Mouse (Mus musculus): ENCODE results near the gene Prkrip1. TPM values are rescaled to one million over a fixed set of nuclear protein-coding genes. Genes with fewer than 3 reads are reported as not detected.

Gene Prkrip1
- total and polyA plus RNA-seq, 3 experiments: 45.5 to 94.8 (median 47.7) TPM

GRCm38 (mm10) chr5:136210549-136210948 is 11.8 kb upstream of the Prkrip1 start:
- Histone ChIP-seq H3K9ac (ENCODE audit: insufficient read depth, low read depth) (no peak overlapping the region), H3K36me3 (replicated peaks in 1 of 2; ENCODE audit: control insufficient read depth in 1 of 2, insufficient read depth in 1 of 2, low read length in 1 of 2) (no peaks in the 10 kb centered on the region), H3K27ac (ENCODE audit: insufficient read depth, low read depth) (no peak overlapping the region), H3K4me3 (replicated peaks in 1 of 3; ENCODE audit: low read depth in 2 of 3, low read length in 2 of 3, poor library complexity in 1 of 3) (no peak overlapping the region), H3K4me1 (ENCODE audit: control insufficient read depth in 1 of 2, insufficient read depth in 2 of 2) (peaks cover 0 to 3% of the 10 kb centered on the region in 2 experiments; a peak in 1 of 4 replicates), H3K79me2 (replicated peaks; ENCODE audit: control insufficient read depth, extremely low read depth, insufficient read depth, poor library complexity, severe bottlenecking) (no peaks in the 10 kb centered on the region), H3K9me3 (replicated peaks; ENCODE audit: low read length) (peaks cover 5% of the 10 kb centered on the region), H3K27me3 (replicated peaks) (no peaks in the 10 kb centered on the region), H3K4me2 (ENCODE audit: insufficient read depth, low read depth, poor library complexity, severe bottlenecking) (no peak overlapping the region)
- dilution Hi-C loops (cut with MboI; ENCODE audit: extremely low pct_ligation_motif_present, extremely low pct_unique_long_range_greater_than_20kb, low sequenced_read_pairs) (no loop called here), in situ Hi-C loops (cut with MboI; ENCODE audit: low pct_ligation_motif_present, low pct_unique_long_range_greater_than_20kb, low sequenced_read_pairs) (no loop called here)
- DNase-seq (ENCODE audit: extremely low read depth): no peak
- TF ChIP-seq NRF1 (IDR thresholded peaks at IDR 0.05; ENCODE audit: low read depth, low read length): no peak
- TF ChIP-seq USF2 (conservative IDR thresholded peaks at IDR 0.05; ENCODE audit: low read depth, low read length): no peak
- no peak for TF ChIP-seq CHD2 (IDR thresholded peaks at IDR 0.05; ENCODE audit: low read length)
- TF ChIP-seq CHD1 (IDR thresholded peaks at IDR 0.05; ENCODE audit: low read depth, low read length): no peak
- no peak for TF ChIP-seq SIN3A (IDR thresholded peaks at IDR 0.05; ENCODE audit: low read length)
- TF ChIP-seq PAX5 (IDR thresholded peaks at IDR 0.05; ENCODE audit: low read length): no peak
- TF ChIP-seq GABPA (IDR thresholded peaks at IDR 0.05; ENCODE audit: insufficient replicate concordance, low read depth, low read length): no peak

- DNase-seq (ENCODE audit: extremely low read depth): peak; percentile 57
- Histone ChIP-seq H3K27me3 (replicated peaks) (no peaks in the 10 kb centered on the region), H3K27ac (ENCODE audit: insufficient read depth, low read depth) (no peak overlapping the region), H3K9ac (ENCODE audit: insufficient read depth, low read depth) (no peak overlapping the region), H3K4me2 (ENCODE audit: insufficient read depth, low read depth, poor library complexity, severe bottlenecking) (no peak overlapping the region), H3K9me3 (replicated peaks; ENCODE audit: low read length) (no peaks in the 10 kb centered on the region), H3K36me3 (replicated peaks in 1 of 2; ENCODE audit: control insufficient read depth in 1 of 2, insufficient read depth in 1 of 2, low read length in 1 of 2) (peaks cover 2 to 3% of the 10 kb centered on the region in 2 experiments), H3K4me3 (replicated peaks in 1 of 3; ENCODE audit: low read depth in 2 of 3, low read length in 2 of 3, poor library complexity in 1 of 3) (no peak overlapping the region), H3K4me1 (ENCODE audit: control insufficient read depth in 1 of 2, insufficient read depth in 2 of 2) (peaks cover 8 to 27% of the 10 kb centered on the region in 2 experiments), H3K79me2 (replicated peaks; ENCODE audit: control insufficient read depth, extremely low read depth, insufficient read depth, poor library complexity, severe bottlenecking) (peaks cover 14% of the 10 kb centered on the region)
- dilution Hi-C loops (cut with MboI; ENCODE audit: extremely low pct_ligation_motif_present, extremely low pct_unique_long_range_greater_than_20kb, low sequenced_read_pairs) (no loop called here), in situ Hi-C loops (cut with MboI; ENCODE audit: low pct_ligation_motif_present, low pct_unique_long_range_greater_than_20kb, low sequenced_read_pairs) (no loop called here)
- no peak for TF ChIP-seq MXI1 (IDR thresholded peaks at IDR 0.05; ENCODE audit: low read depth, low read length)
- no peak for TF ChIP-seq ETS1 (conservative IDR thresholded peaks at IDR 0.05; ENCODE audit: low read depth, low read length)
- peak; percentile 77 to 96 for TF ChIP-seq CTCF (conservative IDR thresholded peaks at IDR 0.05 in 1 of 2, IDR thresholded peaks at IDR 0.05 in 1 of 2; ENCODE audit: low read depth in 2 of 2, low read length in 2 of 2)
- peak; percentile 87 for TF ChIP-seq ZC3H11A (IDR thresholded peaks at IDR 0.05; ENCODE audit: low read depth, low read length)
- peak; percentile 94 for TF ChIP-seq RAD21 (IDR thresholded peaks at IDR 0.05; ENCODE audit: low read depth, low read length)
- peak; percentile 97 for TF ChIP-seq SMC3 (IDR thresholded peaks at IDR 0.05; ENCODE audit: low read depth, low read length)
- TF ChIP-seq JUN (IDR thresholded peaks at IDR 0.05; ENCODE audit: insufficient read depth, low read depth, low read length): no peak
- TF ChIP-seq ZNF384 (IDR thresholded peaks at IDR 0.05; ENCODE audit: low read depth, low read length): no peak
- no peak for TF ChIP-seq MEF2A (IDR thresholded peaks at IDR 0.05; ENCODE audit: borderline replicate concordance, low read depth, low read length)
Measured at GRCm38 (mm10) chr5:136201832-136202231, 3.1 kb upstream of the Prkrip1 start.

Data from CH12.LX (cell line).